In the genomic region with DNA sequence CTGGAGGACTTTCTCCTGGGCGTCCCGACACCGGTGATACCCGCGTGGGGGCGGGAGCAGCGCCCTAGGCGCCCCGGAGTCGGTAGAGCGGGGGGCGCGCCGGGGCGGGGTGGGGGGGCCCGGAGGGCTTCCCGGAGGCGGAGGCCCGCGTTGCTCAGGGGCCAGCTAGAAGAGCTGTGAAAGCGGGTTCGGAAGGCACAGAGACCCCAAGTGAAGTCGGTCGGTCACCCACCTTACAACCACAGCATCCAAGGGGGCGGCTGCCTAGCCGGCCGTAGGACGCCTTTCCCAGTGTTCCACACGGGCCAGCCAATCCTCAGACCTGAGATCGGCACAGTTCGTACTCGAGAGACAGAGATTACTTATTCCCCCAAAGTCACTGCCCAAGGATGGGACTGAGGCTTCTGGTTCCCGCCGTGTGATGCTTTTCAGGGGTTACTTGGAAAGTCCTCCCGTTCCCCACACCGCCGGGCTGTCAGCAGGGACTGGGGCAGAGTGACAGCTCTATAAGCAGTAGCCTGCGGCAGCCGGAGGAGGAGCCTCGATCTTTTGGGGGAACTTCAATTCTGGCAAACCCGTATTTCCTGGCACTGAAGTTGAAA, we compare ENCODE assay signal across 8 mouse cellular contexts. TPM values are rescaled to one million over a fixed set of nuclear protein-coding genes. Genes with fewer than 3 reads are reported as not detected.
DNase-seq lines count a peak whose midpoint lies in the region; ATAC-seq and TF ChIP-seq lines count a peak whose summit lies in the region.

No protein-coding gene starts in this region.

- 1% methylated on average over 40 of the region's 41 CpGs for WGBS in cerebellum, adult 2 months
- WGBS in forebrain, postnatal 0 days, result under 1% methylated on average over 41 of the region's 41 CpGs
- WGBS in hindbrain, embryonic 10.5 days, result 1% methylated on average over 41 of the region's 41 CpGs

- peaks cover 2 to 18% of the 10 kb centered on the region in 2 experiments for H3K4me1 ChIP-seq in MEL (ENCODE audit: control insufficient read depth in 1 of 2, insufficient read depth in 2 of 2, low read length in 2 of 2)
- H3K4me1 ChIP-seq in cerebellum, adult 2 months (ENCODE audit: control insufficient read depth, insufficient read depth, low read length), result peaks cover 7% of the 10 kb centered on the region
- H3K4me1 ChIP-seq in forebrain, postnatal 0 days (ENCODE audit: insufficient read depth), result peaks cover 11% of the 10 kb centered on the region; the same call in 1 of the 2 replicates
- peaks cover 23% of the 10 kb centered on the region for H3K4me1 ChIP-seq in hindbrain, embryonic 10.5 days (replicated peaks)

- TF ChIP-seq RAD21 in MEL (IDR thresholded peaks at IDR 0.05; ENCODE audit: low read depth, low read length), result no peak

- peak in 1 of 2 experiments; percentile 41; a peak in 2 of 4 replicates for TF ChIP-seq POLR2A in MEL (IDR thresholded peaks at IDR 0.05; ENCODE audit: control insufficient read depth in 1 of 2, insufficient read depth in 1 of 2, low read depth in 1 of 2, low read length in 2 of 2, poor library complexity in 1 of 2)
- TF ChIP-seq POLR2A in cerebellum, adult 2 months (IDR thresholded peaks at IDR 0.05; ENCODE audit: borderline replicate concordance, insufficient read depth, low read length), result peak; percentile 32; the same call in 1 of the 2 replicates

- TF ChIP-seq CTCF in MEL (IDR thresholded peaks at IDR 0.05 in 2 of 3, conservative IDR thresholded peaks at IDR 0.05 in 1 of 3; ENCODE audit: control insufficient read depth in 1 of 3, insufficient read depth in 1 of 3, low read depth in 2 of 3, low read length in 3 of 3, poor library complexity in 1 of 3, severe bottlenecking in 1 of 3), result no peak
- TF ChIP-seq CTCF in cerebellum, adult 2 months (IDR thresholded peaks at IDR 0.05; ENCODE audit: borderline replicate concordance, insufficient read depth, low read depth, low read length), result no peak
- no peak; the same call in none of the 2 replicates for TF ChIP-seq CTCF in forebrain, postnatal 0 days (IDR thresholded peaks at IDR 0.05; ENCODE audit: low read depth)

- H3K36me3 ChIP-seq in MEL (ENCODE audit: control insufficient read depth in 1 of 2, insufficient read depth in 2 of 2, low read length in 2 of 2), result peaks cover 0 to 11% of the 10 kb centered on the region in 2 experiments; a peak in 2 of 4 replicates
- peaks cover 12% of the 10 kb centered on the region for H3K36me3 ChIP-seq in forebrain, postnatal 0 days (ENCODE audit: insufficient read depth)
- H3K36me3 ChIP-seq in hindbrain, embryonic 10.5 days, result peaks cover 31% of the 10 kb centered on the region

- ATAC-seq in forebrain, postnatal 0 days, result peak; percentile 19

- DNase-seq in MEL (ENCODE audit: low read depth, low spot score), result peak; percentile 91
- peak; percentile 67 to 76 for DNase-seq in cerebellum, adult 2 months
- DNase-seq in forebrain, postnatal 0 days, result peak; percentile 74
- peak; percentile 77 for DNase-seq in hindbrain, embryonic 10.5 days (ENCODE audit: low spot score)
- peak; percentile 62 for DNase-seq in layer of hippocampus, adult 9-11 months
- peak; percentile 66 for DNase-seq in lung, postnatal 14 days
- peak; percentile 28 for DNase-seq in ovary, postnatal 14 days (ENCODE audit: low spot score)
- DNase-seq in thymus, postnatal 14 days, result peak; percentile 79

- H3K79me2 ChIP-seq in MEL (ENCODE audit: control insufficient read depth, insufficient read depth, low read length, poor library complexity), result peaks cover 20% of the 10 kb centered on the region

- no peaks in the 10 kb centered on the region for H3K9me3 ChIP-seq in MEL (replicated peaks; ENCODE audit: insufficient read depth, low read length)
- H3K9me3 ChIP-seq in forebrain, postnatal 0 days (ENCODE audit: low read length), result no peaks in the 10 kb centered on the region
- no peaks in the 10 kb centered on the region for H3K9me3 ChIP-seq in hindbrain, embryonic 10.5 days

- peak overlapping the region; percentile 92 for H3K9ac ChIP-seq in MEL (ENCODE audit: control insufficient read depth, low read depth, low read length, poor library complexity, severe bottlenecking)
- peak overlapping the region; percentile 95 for H3K9ac ChIP-seq in forebrain, postnatal 0 days

- H3K4me3 ChIP-seq in MEL (ENCODE audit: control insufficient read depth in 1 of 2, insufficient read depth in 1 of 2, low read depth in 2 of 2, low read length in 2 of 2), result peak overlapping the region; percentile 68 to 93
- peak overlapping the region; percentile 88 for H3K4me3 ChIP-seq in cerebellum, adult 2 months (replicated peaks; ENCODE audit: insufficient read depth, low read depth, low read length)
- peak overlapping the region; percentile 98 for H3K4me3 ChIP-seq in forebrain, postnatal 0 days (ENCODE audit: low read depth, low read length)
- H3K4me3 ChIP-seq in hindbrain, embryonic 10.5 days, result peak overlapping the region; percentile 98

- peak overlapping the region; percentile 76 for H3K4me2 ChIP-seq in forebrain, postnatal 0 days (ENCODE audit: low read depth)

- no peaks in the 10 kb centered on the region for H3K27me3 ChIP-seq in MEL (ENCODE audit: control insufficient read depth in 1 of 2, insufficient read depth in 2 of 2, low read length in 2 of 2)
- no peaks in the 10 kb centered on the region for H3K27me3 ChIP-seq in cerebellum, adult 2 months (ENCODE audit: control insufficient read depth, insufficient read depth, low read length)
- H3K27me3 ChIP-seq in forebrain, postnatal 0 days (ENCODE audit: insufficient read depth, low read length), result no peaks in the 10 kb centered on the region
- no peaks in the 10 kb centered on the region for H3K27me3 ChIP-seq in hindbrain, embryonic 10.5 days (ENCODE audit: insufficient read depth, poor library complexity, severe bottlenecking)

- H3K27ac ChIP-seq in MEL (ENCODE audit: control insufficient read depth, low read depth, low read length), result peak overlapping the region; percentile 66
- H3K27ac ChIP-seq in cerebellum, adult 2 months (ENCODE audit: insufficient read depth, low read length), result peak overlapping the region; percentile 69
- peak overlapping the region; percentile 89 for H3K27ac ChIP-seq in forebrain, postnatal 0 days (ENCODE audit: low read depth, low read length)
- H3K27ac ChIP-seq in hindbrain, embryonic 10.5 days, result peak overlapping the region; percentile 98

- no peak for TF ChIP-seq EP300 in MEL (IDR thresholded peaks at IDR 0.05; ENCODE audit: low read depth in 1 of 2, low read length in 2 of 2)

TF ChIP-seq in MEL, 35 proteins besides CTCF, POLR2A, EP300 and RAD21:
- TF ChIP-seq UBTF (IDR thresholded peaks at IDR 0.05; ENCODE audit: borderline replicate concordance, insufficient read depth, low read depth, low read length), result no peak
- peak; percentile 46; the same call in 1 of the 2 replicates for TF ChIP-seq MAZ (IDR thresholded peaks at IDR 0.05; ENCODE audit: low read depth, low read length)
- peak; percentile 79; the same call in 1 of the 2 replicates for TF ChIP-seq CHD1 (IDR thresholded peaks at IDR 0.05; ENCODE audit: low read depth, low read length)
- 0 out of 2 replicates have a peak, but pooled peaks have one; percentile 11 for TF ChIP-seq ELF1 (IDR thresholded peaks at IDR 0.05; ENCODE audit: low read depth, low read length)
- TF ChIP-seq NRF1 (IDR thresholded peaks at IDR 0.05; ENCODE audit: insufficient read depth, low read depth, low read length, poor library complexity, severe bottlenecking), result no peak
- peak; percentile 2; the same call in 1 of the 2 replicates for TF ChIP-seq TCF12 (IDR thresholded peaks at IDR 0.05; ENCODE audit: low read depth, low read length)
- TF ChIP-seq MXI1 (IDR thresholded peaks at IDR 0.05; ENCODE audit: low read depth, low read length), result peak; percentile 50
- no peak for TF ChIP-seq MEF2A (IDR thresholded peaks at IDR 0.05; ENCODE audit: extremely low read depth, insufficient replicate concordance, low read depth, low read length, poor library complexity, severe bottlenecking)
- no peak for TF ChIP-seq POLR2AphosphoS2 (IDR thresholded peaks at IDR 0.05; ENCODE audit: low read length)
- TF ChIP-seq GATA1 (IDR thresholded peaks at IDR 0.05; ENCODE audit: low read depth, low read length), result no peak
- no peak for TF ChIP-seq MAFK (IDR thresholded peaks at IDR 0.05; ENCODE audit: borderline replicate concordance, low read depth, low read length)
- TF ChIP-seq CHD2 (IDR thresholded peaks at IDR 0.05; ENCODE audit: low read length), result no peak
- TF ChIP-seq E2F4 (IDR thresholded peaks at IDR 0.05; ENCODE audit: borderline replicate concordance, low read depth, low read length), result no peak
- TF ChIP-seq SIN3A (IDR thresholded peaks at IDR 0.05; ENCODE audit: low read length), result peak; percentile 64
- TF ChIP-seq MYC (IDR thresholded peaks at IDR 0.05; ENCODE audit: low read depth, low read length), result no peak
- peak; percentile 41; the same call in 1 of the 2 replicates for TF ChIP-seq ZKSCAN1 (IDR thresholded peaks at IDR 0.05; ENCODE audit: low read depth, low read length)
- no peak for TF ChIP-seq ZMIZ1 (IDR thresholded peaks at IDR 0.05; ENCODE audit: low read depth, low read length)
- peak; percentile 24; the same call in 1 of the 2 replicates for TF ChIP-seq NELFE (IDR thresholded peaks at IDR 0.05; ENCODE audit: low read depth, low read length)

RNA-seq across cellular contexts. Expression of a gene that starts 0.8 kb away (rescaled TPM):
- total RNA-seq in MEL (2012; rRNA removed), result 34.0 and 36.8 TPM in 2 replicates
- 10 to 100 TPM in 1 of 2 experiments, not detected in 1; 36.7 TPM for polyA plus RNA-seq in MEL (2012; ENCODE audit: insufficient read depth in 1 of 2, insufficient read length in 2 of 2, low read depth in 1 of 2, low replicate concordance in 2 of 2, missing spikeins in 1 of 2)
- polyA plus RNA-seq in cerebellum, adult 2 months (2012; rRNA removed), result 50.2 and 50.8 TPM in 2 replicates
- total RNA-seq in forebrain, postnatal 0 days (2014; rRNA removed), result 66.3 and 80.6 TPM in 2 replicates
- 77.4 and 82.0 TPM in 2 replicates for polyA plus RNA-seq in forebrain, postnatal 0 days (2015; fragmentation: Nextera tagmentation; extraction: Ambion mirVana)
- polyA plus RNA-seq in hindbrain, embryonic 10.5 days (2016; fragmentation: Nextera tagmentation; extraction: Ambion mirVana), result 58.7 and 60.3 TPM in 2 replicates

RNA-seq across cellular contexts. Expression of a gene that starts 29.9 kb away (rescaled TPM):
- 11.7 and 14.1 TPM in 2 replicates for total RNA-seq in MEL (2012; rRNA removed)
- 10 to 100 TPM in 1 of 2 experiments, not detected in 1; 11.5 TPM for polyA plus RNA-seq in MEL (2012; ENCODE audit: insufficient read depth in 1 of 2, insufficient read length in 2 of 2, low read depth in 1 of 2, low replicate concordance in 2 of 2, missing spikeins in 1 of 2)
- 40.2 and 42.0 TPM in 2 replicates for polyA plus RNA-seq in cerebellum, adult 2 months (2012; rRNA removed)
- 80.0 and 92.6 TPM in 2 replicates for total RNA-seq in forebrain, postnatal 0 days (2014; rRNA removed)
- polyA plus RNA-seq in forebrain, postnatal 0 days (2015; fragmentation: Nextera tagmentation; extraction: Ambion mirVana), result 18.4 and 22.6 TPM in 2 replicates
- 27.7 and 33.2 TPM in 2 replicates for polyA plus RNA-seq in hindbrain, embryonic 10.5 days (2016; fragmentation: Nextera tagmentation; extraction: Ambion mirVana)

Comparison
In these comparisons a context has a peak if more than half of its experiments do, and no peak if none do; other contexts are left out.
1. Peak in every context shown above with its lines: DNase-seq, ATAC-seq, H3K4me3 ChIP-seq and H3K27ac ChIP-seq.
2. DNase-seq: peak in every context shown above with its lines; median percentile 91 in MEL; 79 in thymus, postnatal 14 days; 77 in hindbrain, embryonic 10.5 days; 74 in forebrain, postnatal 0 days; 72 in cerebellum, adult 2 months; 66 in lung, postnatal 14 days; 62 in layer of hippocampus, adult 9-11 months; 28 in ovary, postnatal 14 days.